Mouse (Mus musculus) gastrocnemius, adult 2 months (tissue): Measurements from ENCODE around the gene Tbx4. TPM values are rescaled to one million over a fixed set of nuclear protein-coding genes. Genes with fewer than 3 reads are reported as not detected.
A peak's percentile ranks its signal among the peaks of the same experiment; 100 is the strongest.

Source experiments
- DNase-seq: peaks from one replicate; pipeline ENCODE4 v3.0.0; 2022
- H3K27ac ChIP-seq: fragments of 200-600 bp; 2 replicates; pipeline ENCODE4 v1.8.1; 2022; ENCODE audit warnings: mild to moderate bottlenecking
- H3K4me3 ChIP-seq: fragments of 200-600 bp; 2 replicates; pipeline ENCODE4 v1.8.1; 2022; ENCODE audit warnings: mild to moderate bottlenecking, moderate library complexity
- CTCF ChIP-seq: fragments of 200-600 bp; IDR thresholded peaks from 2 replicates; pipeline ENCODE4 v1.8.1; 2022; ENCODE audit warnings: antibody characterized with exemption, mild to moderate bottlenecking, moderate library complexity
- intact Hi-C: fragments of 180-260 bp; cut with DNase I; formaldehyde crosslinking; loops from one replicate; pipeline ENCODE4 v1.15.1; 2025
- total RNA-seq, 2 experiments: library from RNA; stranded (reverse); gene quantifications; 2 replicates each; pipeline ENCODE4 v1.2.3; 2021

Tbx4 gene
- total RNA-seq, 2 experiments from 2014 or later: 0.87 to 1.8 TPM

DNA sequence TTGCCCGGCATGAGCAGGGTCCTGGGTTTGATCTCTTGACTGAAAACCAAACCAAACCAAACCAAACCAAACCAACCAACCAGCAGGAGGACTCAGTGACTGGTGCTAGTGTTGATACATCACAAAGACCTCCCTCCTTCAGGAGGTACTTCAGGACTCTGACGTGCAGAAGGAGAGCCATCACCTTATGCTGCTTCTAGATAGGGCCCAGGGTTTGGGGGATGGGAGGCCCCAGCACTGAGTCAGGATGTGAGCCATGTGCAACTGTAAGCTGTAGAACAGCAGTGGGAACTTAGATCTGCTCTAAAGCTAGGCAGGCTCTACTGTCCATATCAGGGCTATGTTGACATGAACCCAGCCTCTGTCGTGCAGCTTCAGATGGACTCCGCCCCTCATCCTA is 41.9 kb downstream of the Tbx4 start:
- DNase-seq: no peak
- Histone ChIP-seq H3K27ac (no peak overlapping the region), H3K4me3 (no peak overlapping the region)
- TF ChIP-seq CTCF: no peak
- intact Hi-C loops: no loop called here

DNA sequence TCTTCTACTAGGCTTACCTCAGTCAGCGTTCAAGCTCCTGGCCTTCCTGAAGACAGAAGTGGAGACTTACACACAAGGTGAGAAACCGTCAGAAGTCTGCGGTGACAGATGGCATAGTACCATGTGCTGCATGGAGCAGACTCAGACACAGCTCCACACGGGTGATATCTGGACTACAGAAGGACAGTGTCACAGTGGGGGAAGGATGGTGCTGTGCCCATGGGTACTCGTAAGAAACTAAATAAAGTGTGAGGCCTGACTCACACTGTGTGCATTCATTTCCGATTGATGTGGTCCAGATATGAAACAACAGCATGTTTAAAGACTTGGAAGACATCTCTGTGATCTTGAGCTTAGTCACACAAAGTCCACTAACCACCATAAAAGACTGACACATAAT is 43.4 kb downstream of the Tbx4 start:
- Histone ChIP-seq H3K27ac (no peak overlapping the region), H3K4me3 (no peak overlapping the region)
- DNase-seq: no peak
- intact Hi-C loops: no loop called here
- no peak for TF ChIP-seq CTCF

DNA sequence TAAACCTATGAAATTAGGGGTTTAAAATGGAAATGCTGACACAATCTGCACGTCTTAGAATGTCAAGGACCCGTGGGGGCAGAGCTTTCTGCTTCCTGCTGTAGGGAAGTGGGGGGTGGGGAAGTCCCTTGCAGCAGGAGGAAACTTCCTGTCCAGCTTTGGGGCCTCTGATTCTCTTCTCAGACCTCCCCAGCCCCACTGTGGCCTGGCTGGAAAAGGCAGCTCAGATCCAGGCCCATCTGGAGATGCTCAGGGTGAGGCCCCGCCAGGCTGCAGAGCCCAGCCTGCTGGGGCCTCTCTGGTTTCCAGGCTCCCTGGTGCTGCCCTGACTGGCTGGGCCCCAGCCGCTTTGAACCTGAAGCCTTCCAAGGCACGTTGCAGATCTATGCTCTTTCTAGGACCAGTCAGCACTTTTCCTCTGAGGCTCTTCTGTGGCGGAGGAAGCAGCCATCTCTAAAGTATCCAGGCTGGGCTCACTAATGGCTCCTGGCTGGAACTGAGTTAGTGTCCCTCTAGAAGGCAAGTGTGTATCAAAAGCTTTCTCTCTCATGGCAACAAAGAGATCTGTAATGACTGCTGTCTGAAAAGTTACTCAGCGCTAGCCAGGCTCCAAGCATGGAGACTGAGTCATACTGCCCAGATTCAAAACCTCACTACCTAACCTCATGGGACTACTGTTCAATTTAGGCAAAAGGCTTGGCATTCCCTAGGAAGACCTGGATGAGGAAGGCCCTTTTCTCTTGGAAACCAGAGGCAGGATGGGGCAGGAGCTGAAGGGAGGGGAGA is 55.8 kb downstream of the Tbx4 start:
- peak; percentile 75 for DNase-seq
- intact Hi-C loops: no loop called here
- Histone ChIP-seq H3K27ac (peak overlapping the region; percentile 66), H3K4me3 (no peak overlapping the region)
- TF ChIP-seq CTCF: no peak

DNA sequence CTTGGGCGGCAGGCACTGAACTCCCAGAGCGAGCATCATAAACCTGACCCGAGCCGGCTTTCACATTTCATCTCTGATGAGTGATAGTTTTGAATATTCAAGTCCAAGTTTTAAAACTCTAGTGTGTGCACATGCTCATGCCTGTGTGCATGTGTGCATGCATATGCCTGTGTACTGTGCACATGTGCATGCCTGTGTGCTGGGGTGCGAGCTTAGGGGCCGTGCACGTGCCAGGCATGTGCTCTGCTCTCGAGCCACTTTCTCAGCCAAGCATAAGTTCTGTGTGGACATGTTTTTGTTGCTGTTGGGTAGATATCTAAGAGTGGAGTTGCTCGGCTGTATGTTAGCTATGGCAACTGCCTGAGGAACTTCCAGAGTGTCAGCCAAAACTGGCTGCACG is 62.5 kb downstream of the Tbx4 start:
- no peak for TF ChIP-seq CTCF
- DNase-seq: no peak
- intact Hi-C loops: no loop called here
- no peak overlapping the region for H3K27ac ChIP-seq
- no peak overlapping the region for H3K4me3 ChIP-seq

DNA sequence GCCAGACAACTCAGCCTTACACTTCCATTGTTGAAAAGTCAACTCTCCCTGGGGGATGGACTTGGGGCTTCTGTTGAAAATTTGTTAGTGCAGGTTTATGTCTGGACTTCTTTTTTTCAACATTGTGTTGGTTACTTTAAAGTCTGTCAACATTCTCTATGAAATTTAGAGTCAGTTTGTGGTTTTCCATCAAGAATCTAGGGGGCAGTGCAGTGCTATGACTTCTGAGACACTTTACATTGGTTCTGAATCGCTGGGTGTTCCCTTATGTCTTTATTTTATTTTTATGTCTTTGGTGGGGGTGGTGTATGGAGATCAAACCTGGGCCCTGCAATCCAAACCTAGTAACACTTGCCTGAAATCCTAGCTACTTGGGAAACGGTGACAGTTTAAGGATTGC is 63.5 kb downstream of the Tbx4 start:
- no peak for TF ChIP-seq CTCF
- intact Hi-C loops: no loop called here
- Histone ChIP-seq H3K27ac (no peak overlapping the region), H3K4me3 (no peak overlapping the region)
- no peak for DNase-seq

- H3K27ac ChIP-seq: no peak overlapping the region
- TF ChIP-seq CTCF: no peak
- no peak overlapping the region for H3K4me3 ChIP-seq
- DNase-seq: no peak
- intact Hi-C loops: no loop called here
Measured at GRCm38 (mm10) chr11:85952538-85952937, 66.3 kb downstream of the Tbx4 start.

- intact Hi-C loops: no loop called here
- no peak for TF ChIP-seq CTCF
- no peak overlapping the region for H3K27ac ChIP-seq
- no peak for DNase-seq
- H3K4me3 ChIP-seq: no peak overlapping the region
Measured at GRCm38 (mm10) chr11:85955611-85956010, 69.4 kb downstream of the Tbx4 start.

DNA sequence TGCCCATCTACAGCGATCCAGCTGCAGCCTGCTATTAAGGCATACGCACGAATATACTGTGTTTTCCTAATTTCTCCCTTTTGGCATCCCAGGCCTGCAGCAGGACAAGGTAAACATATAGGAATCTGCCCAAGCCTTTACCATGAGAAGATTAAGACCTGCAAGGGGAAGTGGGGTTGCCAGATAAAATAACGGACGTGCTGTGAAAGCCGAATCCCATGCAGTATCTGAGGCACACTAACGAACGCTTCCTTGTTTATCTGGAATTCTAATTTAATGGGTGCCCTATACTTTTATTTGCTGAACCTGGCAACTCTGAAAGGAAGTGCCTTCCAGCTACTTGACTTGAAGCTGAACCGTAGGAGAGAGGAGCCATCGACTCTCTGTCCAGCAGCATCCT is 70.2 kb downstream of the Tbx4 start:
- intact Hi-C loops: no loop called here
- no peak overlapping the region for H3K4me3 ChIP-seq
- no peak for DNase-seq
- no peak overlapping the region for H3K27ac ChIP-seq
- no peak for TF ChIP-seq CTCF

- intact Hi-C loops: no loop called here
- no peak for TF ChIP-seq CTCF
- Histone ChIP-seq H3K27ac (no peak overlapping the region), H3K4me3 (no peak overlapping the region)
- DNase-seq: no peak
Measured at GRCm38 (mm10) chr11:85956950-85957778, 70.9 kb downstream of the Tbx4 start.

DNA sequence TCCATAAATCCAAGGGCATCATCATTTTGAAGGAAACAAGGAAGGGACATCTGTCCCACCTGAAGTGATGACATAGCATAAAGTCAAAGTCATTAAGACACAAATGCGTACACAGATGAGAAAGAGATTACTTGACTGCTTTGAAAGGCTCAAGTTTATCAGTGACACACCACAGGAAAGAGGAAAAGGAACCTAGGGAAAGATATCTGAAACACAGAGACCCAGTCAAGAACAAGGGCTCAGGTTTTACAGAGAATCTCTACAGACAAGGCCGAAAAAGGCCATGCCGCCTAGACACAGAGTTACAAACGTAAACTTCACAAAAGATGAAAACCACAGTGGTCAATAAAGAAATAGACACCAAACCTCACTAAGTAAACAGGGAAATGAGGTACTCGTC is 73.6 kb downstream of the Tbx4 start:
- no peak for DNase-seq
- TF ChIP-seq CTCF: no peak
- no peak overlapping the region for H3K4me3 ChIP-seq
- intact Hi-C loops: no loop called here
- H3K27ac ChIP-seq: no peak overlapping the region

- Histone ChIP-seq H3K27ac (no peak overlapping the region), H3K4me3 (no peak overlapping the region)
- DNase-seq: no peak
- no peak for TF ChIP-seq CTCF
- intact Hi-C loops: no loop called here
Measured at GRCm38 (mm10) chr11:85960273-85960672, 74.1 kb downstream of the Tbx4 start.

DNA sequence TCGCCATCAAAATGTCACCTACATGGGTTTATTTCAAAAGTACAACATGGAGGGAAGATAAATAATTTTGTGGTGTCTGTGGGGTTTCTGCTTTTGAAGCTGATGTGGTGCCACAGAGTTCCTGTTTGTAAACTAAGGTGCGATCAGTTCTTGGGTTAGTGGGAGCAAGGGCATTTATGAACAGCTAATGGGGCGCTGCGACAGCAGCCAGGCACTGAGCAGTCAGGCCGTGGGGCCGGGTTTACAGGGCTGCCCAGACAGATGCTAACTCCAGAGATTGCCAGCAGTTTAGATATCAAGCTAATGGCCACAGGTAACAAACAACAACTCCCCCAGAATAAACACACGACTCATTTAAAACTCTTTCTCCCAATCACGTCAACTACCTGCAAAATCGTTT is 75.3 kb downstream of the Tbx4 start:
- no peak for TF ChIP-seq CTCF
- intact Hi-C loops: no loop called here
- DNase-seq: no peak

More for the DNA sequence above, 75.3 kb downstream of the Tbx4 start:
- Histone ChIP-seq H3K27ac (no peak overlapping the region), H3K4me3 (no peak overlapping the region)

Other genes with a start within 250 kb of the Tbx4 start
- 1 to 10 TPM; 1.7 to 3.6 TPM for gene Tbx2, start 53.9 kb upstream of the Tbx4 start, total RNA-seq
- not detected for gene Gm11444, start 36.1 kb upstream of the Tbx4 start, total RNA-seq